ENCODE assay signal across 8 mouse cellular contexts in the genomic region with DNA sequence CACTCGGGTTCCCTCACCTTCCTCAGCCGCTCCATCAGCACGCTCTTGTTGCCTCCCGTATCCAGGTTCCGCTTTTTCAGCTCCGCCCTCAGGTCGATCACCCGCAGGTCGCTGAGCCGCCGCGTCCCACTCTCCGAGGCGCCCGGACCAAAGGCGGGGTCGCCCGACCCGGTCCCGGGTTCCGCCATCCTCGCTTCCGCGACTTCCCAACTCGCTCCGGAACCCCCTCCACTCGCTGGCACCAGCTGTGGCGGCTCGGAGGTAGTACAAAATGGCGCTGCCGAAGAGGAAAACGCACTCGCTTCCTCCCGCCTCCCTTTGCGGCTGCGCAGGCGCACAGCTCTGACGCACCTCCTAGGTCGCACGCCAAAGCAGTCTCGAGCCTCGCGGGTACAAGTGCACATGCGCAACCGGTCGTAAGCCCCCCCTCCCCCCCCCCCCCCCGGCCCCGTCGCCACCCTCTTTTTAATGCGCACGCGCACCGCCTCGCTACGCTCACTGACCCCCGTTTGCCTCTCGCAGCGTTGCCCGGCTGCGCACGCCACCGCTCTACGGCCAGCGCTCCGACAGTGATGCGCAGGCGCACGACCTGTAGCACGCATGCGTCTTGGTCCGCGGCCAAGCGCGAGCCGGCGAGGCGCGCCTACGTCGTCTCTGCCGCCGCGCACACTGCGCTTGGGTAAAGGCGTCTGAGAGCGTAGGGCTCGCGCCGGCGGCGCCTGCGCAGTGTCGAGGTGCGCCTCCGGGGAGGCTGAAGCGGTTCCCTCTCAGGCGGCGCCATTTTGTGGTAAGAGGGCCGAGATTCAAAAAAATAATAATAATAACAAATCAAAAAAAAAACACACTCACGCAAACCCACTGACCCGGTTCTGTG. TPM values are rescaled to one million over a fixed set of nuclear protein-coding genes. Genes with fewer than 3 reads are reported as not detected.
A peak's percentile ranks its signal among the peaks of the same experiment; 100 is the strongest.
DNase-seq lines count a peak whose midpoint lies in the region; ATAC-seq and TF ChIP-seq lines count a peak whose summit lies in the region.

A gene (minus strand): TSS at position 329 of the 874 bp plus-strand sequence.
A gene (plus strand): TSS at position 569 of the 874 bp plus-strand sequence.

- no peak for TF ChIP-seq EP300 in MEL (IDR thresholded peaks at IDR 0.05; ENCODE audit: low read depth in 1 of 2, low read length in 2 of 2)

- TF ChIP-seq POLR2A in MEL (IDR thresholded peaks at IDR 0.05; ENCODE audit: control insufficient read depth in 1 of 2, insufficient read depth in 1 of 2, low read depth in 1 of 2, low read length in 2 of 2, poor library complexity in 1 of 2), result peak in 1 of 2 experiments; percentile 82; a peak in 2 of 4 replicates
- TF ChIP-seq POLR2A in cerebellum, adult 2 months (IDR thresholded peaks at IDR 0.05; ENCODE audit: borderline replicate concordance, insufficient read depth, low read length), result peak; percentile 82; the same call in 1 of the 2 replicates

- peak within 1 kb of the TSS; percentile 86 for H3K4me2 ChIP-seq in forebrain, postnatal 0 days (ENCODE audit: low read depth)
- peak within 1 kb of the TSS; percentile 81 for H3K4me2 ChIP-seq in lung, embryonic 15.5 days

- no peaks in the 10 kb centered on the region for H3K9me3 ChIP-seq in MEL (replicated peaks; ENCODE audit: insufficient read depth, low read length)
- H3K9me3 ChIP-seq in forebrain, postnatal 0 days (ENCODE audit: low read length), result no peaks in the 10 kb centered on the region
- H3K9me3 ChIP-seq in lung, embryonic 15.5 days, result no peaks in the 10 kb centered on the region

- peaks cover 90% of the 10 kb centered on the region for H3K79me2 ChIP-seq in MEL (ENCODE audit: control insufficient read depth, insufficient read depth, low read length, poor library complexity)

- peak within 1 kb of the TSS; percentile 91 to 95 for H3K4me3 ChIP-seq in MEL (ENCODE audit: control insufficient read depth in 1 of 2, insufficient read depth in 1 of 2, low read depth in 2 of 2, low read length in 2 of 2)
- H3K4me3 ChIP-seq in cerebellum, adult 2 months (replicated peaks; ENCODE audit: insufficient read depth, low read depth, low read length), result peak within 1 kb of the TSS; percentile 82
- peak within 1 kb of the TSS; percentile 86 for H3K4me3 ChIP-seq in forebrain, postnatal 0 days (ENCODE audit: low read depth, low read length)
- H3K4me3 ChIP-seq in lung, embryonic 15.5 days, result peak within 1 kb of the TSS; percentile 89

- ATAC-seq in forebrain, postnatal 0 days, result peak; percentile 96
- peak; percentile 95 for ATAC-seq in lung, embryonic 15.5 days (ENCODE audit: borderline replicate concordance, extremely low read depth, low FRiP score, low TSS enrichment)

- peak within 1 kb of the TSS; percentile 96 for H3K9ac ChIP-seq in MEL (ENCODE audit: control insufficient read depth, low read depth, low read length, poor library complexity, severe bottlenecking)
- peak within 1 kb of the TSS; percentile 88 for H3K9ac ChIP-seq in forebrain, postnatal 0 days
- peak within 1 kb of the TSS; percentile 90 for H3K9ac ChIP-seq in lung, embryonic 15.5 days

- DNase-seq in MEL (ENCODE audit: low read depth, low spot score), result peak; percentile 99
- DNase-seq in cerebellum, adult 2 months, result peak; percentile 99 to 100
- DNase-seq in forebrain, postnatal 0 days, result peak; percentile 100
- peak; percentile 99 for DNase-seq in heart, postnatal 4 days
- DNase-seq in layer of hippocampus, adult 8-10 months (ENCODE audit: low spot score in 2 of 2), result peak; percentile 99
- peak; percentile 100 for DNase-seq in ovary, adult 18-20 months (ENCODE audit: low spot score)
- peak; percentile 99 for DNase-seq in thymus, postnatal 0 days (ENCODE audit: low spot score)

- peaks cover 23 to 28% of the 10 kb centered on the region in 2 experiments for H3K36me3 ChIP-seq in MEL (ENCODE audit: control insufficient read depth in 1 of 2, insufficient read depth in 2 of 2, low read length in 2 of 2)
- peaks cover 55% of the 10 kb centered on the region for H3K36me3 ChIP-seq in forebrain, postnatal 0 days (ENCODE audit: insufficient read depth)
- peaks cover 64% of the 10 kb centered on the region for H3K36me3 ChIP-seq in lung, embryonic 15.5 days

- TF ChIP-seq RAD21 in MEL (IDR thresholded peaks at IDR 0.05; ENCODE audit: low read depth, low read length), result no peak

- H3K27me3 ChIP-seq in MEL (ENCODE audit: control insufficient read depth in 1 of 2, insufficient read depth in 2 of 2, low read length in 2 of 2), result no peaks in the 10 kb centered on the region
- no peaks in the 10 kb centered on the region for H3K27me3 ChIP-seq in cerebellum, adult 2 months (ENCODE audit: control insufficient read depth, insufficient read depth, low read length)
- no peaks in the 10 kb centered on the region for H3K27me3 ChIP-seq in forebrain, postnatal 0 days (ENCODE audit: insufficient read depth, low read length)
- no peaks in the 10 kb centered on the region for H3K27me3 ChIP-seq in lung, embryonic 15.5 days

- WGBS in cerebellum, adult 2 months, result under 1% methylated on average over 101 of the region's 101 CpGs
- 1% methylated on average over 93 of the region's 101 CpGs for WGBS in forebrain, postnatal 0 days
- under 1% methylated on average over 86 of the region's 101 CpGs for WGBS in lung, embryonic 15.5 days

- peaks cover 12 to 31% of the 10 kb centered on the region in 2 experiments; a peak in 3 of 4 replicates for H3K4me1 ChIP-seq in MEL (ENCODE audit: control insufficient read depth in 1 of 2, insufficient read depth in 2 of 2, low read length in 2 of 2)
- H3K4me1 ChIP-seq in cerebellum, adult 2 months (ENCODE audit: control insufficient read depth, insufficient read depth, low read length), result peaks cover 40% of the 10 kb centered on the region
- H3K4me1 ChIP-seq in forebrain, postnatal 0 days (ENCODE audit: insufficient read depth), result peaks cover 30% of the 10 kb centered on the region
- H3K4me1 ChIP-seq in lung, embryonic 15.5 days, result peaks cover 38% of the 10 kb centered on the region

- H3K27ac ChIP-seq in MEL (ENCODE audit: control insufficient read depth, low read depth, low read length), result peak within 1 kb of the TSS; percentile 95
- peak within 1 kb of the TSS; percentile 68 for H3K27ac ChIP-seq in cerebellum, adult 2 months (ENCODE audit: insufficient read depth, low read length)
- peak within 1 kb of the TSS; percentile 97 for H3K27ac ChIP-seq in forebrain, postnatal 0 days (ENCODE audit: low read depth, low read length)
- peak within 1 kb of the TSS; percentile 96 for H3K27ac ChIP-seq in lung, embryonic 15.5 days

- TF ChIP-seq CTCF in MEL (IDR thresholded peaks at IDR 0.05 in 2 of 3, conservative IDR thresholded peaks at IDR 0.05 in 1 of 3; ENCODE audit: control insufficient read depth in 1 of 3, insufficient read depth in 1 of 3, low read depth in 2 of 3, low read length in 3 of 3, poor library complexity in 1 of 3, severe bottlenecking in 1 of 3), result no peak
- no peak for TF ChIP-seq CTCF in cerebellum, adult 2 months (IDR thresholded peaks at IDR 0.05; ENCODE audit: borderline replicate concordance, insufficient read depth, low read depth, low read length)
- TF ChIP-seq CTCF in forebrain, postnatal 0 days (IDR thresholded peaks at IDR 0.05; ENCODE audit: low read depth), result peak; percentile 40

TF ChIP-seq in MEL, 35 proteins besides CTCF, POLR2A, EP300 and RAD21 (continues in another document):
- TF ChIP-seq ELF1 (IDR thresholded peaks at IDR 0.05; ENCODE audit: low read depth, low read length) (peak; percentile 70; the same call in 1 of the 2 replicates), MYC (IDR thresholded peaks at IDR 0.05; ENCODE audit: low read depth, low read length) (peak; percentile 83), E2F4 (IDR thresholded peaks at IDR 0.05; ENCODE audit: borderline replicate concordance, low read depth, low read length) (0 out of 2 replicates have a peak, but pooled peaks have one; percentile 22), TBP (IDR thresholded peaks at IDR 0.05; ENCODE audit: low read depth, low read length) (peak; percentile 59), MEF2A (IDR thresholded peaks at IDR 0.05; ENCODE audit: extremely low read depth, insufficient replicate concordance, low read depth, low read length, poor library complexity, severe bottlenecking) (no peak), KAT2A (conservative IDR thresholded peaks at IDR 0.05; ENCODE audit: low read depth, low read length) (peak; percentile 62; the same call in 1 of the 2 replicates), NRF1 (IDR thresholded peaks at IDR 0.05; ENCODE audit: insufficient read depth, low read depth, low read length, poor library complexity, severe bottlenecking) (peak; percentile 81), NELFE (IDR thresholded peaks at IDR 0.05; ENCODE audit: low read depth, low read length) (peak; percentile 63), MAX (IDR thresholded peaks at IDR 0.05; ENCODE audit: low read length) (peak; percentile 57), MYB (IDR thresholded peaks at IDR 0.05; ENCODE audit: low read depth, low read length) (no peak), SMC3 (IDR thresholded peaks at IDR 0.05; ENCODE audit: low read depth, low read length) (no peak), ZKSCAN1 (IDR thresholded peaks at IDR 0.05; ENCODE audit: low read depth, low read length) (no peak)

RNA-seq across cellular contexts. Expression of the first gene that starts in this region (rescaled TPM):
- total RNA-seq in MEL (2012; rRNA removed), result 61.6 and 66.5 TPM in 2 replicates
- polyA plus RNA-seq in MEL (2012; ENCODE audit: insufficient read depth in 1 of 2, insufficient read length in 2 of 2, low read depth in 1 of 2, low replicate concordance in 2 of 2, missing spikeins in 1 of 2), result 100 to 1,000 TPM; 217 to 741 TPM
- polyA plus RNA-seq in cerebellum, adult 2 months (2012; rRNA removed), result 137 and 143 TPM in 2 replicates
- 27.2 and 35.1 TPM in 2 replicates for total RNA-seq in forebrain, postnatal 0 days (2014; rRNA removed)
- polyA plus RNA-seq in forebrain, postnatal 0 days (2015; fragmentation: Nextera tagmentation; extraction: Ambion mirVana), result 25.0 and 36.7 TPM in 2 replicates
- 10 to 100 TPM; 69.2 to 70.0 TPM for total RNA-seq in heart, postnatal 4 days (2021)
- total RNA-seq in layer of hippocampus, adult 8-10 months (2022), result 100 to 1,000 TPM; 122 to 182 (median 154) TPM
- 76.0 and 90.1 TPM in 2 replicates for polyA plus RNA-seq in lung, embryonic 15.5 days (2015; fragmentation: Nextera tagmentation; extraction: Ambion mirVana)
- polyA plus RNA-seq in thymus, postnatal 0 days (2015; fragmentation: Nextera tagmentation; extraction: Ambion mirVana), result 54.7 and 74.6 TPM in 2 replicates

RNA-seq across cellular contexts. Expression of the second gene that starts in this region (rescaled TPM):
- total RNA-seq in MEL (2012; rRNA removed), result 87.3 and 103 TPM in 2 replicates
- polyA plus RNA-seq in MEL (2012; ENCODE audit: insufficient read depth in 1 of 2, insufficient read length in 2 of 2, low read depth in 1 of 2, low replicate concordance in 2 of 2, missing spikeins in 1 of 2), result 100 to 1,000 TPM in 1 of 2 experiments, not detected in 1; 203 TPM
- polyA plus RNA-seq in cerebellum, adult 2 months (2012; rRNA removed), result 139 and 141 TPM in 2 replicates
- total RNA-seq in forebrain, postnatal 0 days (2014; rRNA removed), result 56.0 and 71.7 TPM in 2 replicates
- 61.8 and 82.8 TPM in 2 replicates for polyA plus RNA-seq in forebrain, postnatal 0 days (2015; fragmentation: Nextera tagmentation; extraction: Ambion mirVana)
- total RNA-seq in heart, postnatal 4 days (2021), result 10 to 100 TPM; 89.2 to 92.5 TPM
- 100 to 1,000 TPM; 149 to 168 (median 159) TPM for total RNA-seq in layer of hippocampus, adult 8-10 months (2022)
- 92.7 and 96.6 TPM in 2 replicates for polyA plus RNA-seq in lung, embryonic 15.5 days (2015; fragmentation: Nextera tagmentation; extraction: Ambion mirVana)
- polyA plus RNA-seq in thymus, postnatal 0 days (2015; fragmentation: Nextera tagmentation; extraction: Ambion mirVana), result 76.0 and 83.6 TPM in 2 replicates

Comparison
In these comparisons a context has a peak if more than half of its experiments do, and no peak if none do; other contexts are left out.
1. Peak in every context shown above with its lines: DNase-seq, ATAC-seq, H3K4me3 ChIP-seq and H3K27ac ChIP-seq.